Mouse (Mus musculus) urinary bladder, postnatal 10 days (tissue): Measurements from ENCODE around the gene Kdm4c.
"Not testable (repeated sequence)": the region's sequence is repeated elsewhere in the genome, so short reads cannot be mapped to it uniquely, and the experiment has no call there.

ENCODE experiments used
- DNase-seq: peaks from one replicate; pipeline ENCODE4 v3.0.0; 2022; ENCODE audit warnings: low spot score

The Kdm4c gene

GRCm38 (mm10) chr4:74242176-74242575, at the start of gene Kdm4c:
TSS of gene Kdm4c (plus strand) at chr4:74242497.
- DNase-seq: no peak

GRCm38 (mm10) chr4:74201281-74201811, 41.0 kb upstream of the Kdm4c start:
- no peak for DNase-seq

- not testable (repeated sequence) for DNase-seq
Measured at GRCm38 (mm10) chr4:74221780-74222179, 20.5 kb upstream of the Kdm4c start.

GRCm38 (mm10) chr4:74222360-74222759, 19.9 kb upstream of the Kdm4c start:
- DNase-seq: no peak

- DNase-seq: no peak
Measured at GRCm38 (mm10) chr4:74224210-74224609, 18.1 kb upstream of the Kdm4c start.

- DNase-seq: no peak
Measured at GRCm38 (mm10) chr4:74230994-74231393, 11.3 kb upstream of the Kdm4c start.

GRCm38 (mm10) chr4:74231405-74231804, 10.9 kb upstream of the Kdm4c start:
- DNase-seq: no peak

- no peak for DNase-seq
Measured at GRCm38 (mm10) chr4:74233534-74233933, 8.8 kb upstream of the Kdm4c start.

- DNase-seq: peak; percentile 83
Measured at GRCm38 (mm10) chr4:74251348-74252244, 9.3 kb downstream of the Kdm4c start.

GRCm38 (mm10) chr4:74252245-74253105, 10.2 kb downstream of the Kdm4c start:
- DNase-seq: peak; percentile 20

- DNase-seq: no peak
Measured at GRCm38 (mm10) chr4:74257882-74258281, 15.6 kb downstream of the Kdm4c start.

- DNase-seq: no peak
Measured at GRCm38 (mm10) chr4:74258538-74258937, 16.2 kb downstream of the Kdm4c start.

GRCm38 (mm10) chr4:74259331-74259730, 17.0 kb downstream of the Kdm4c start:
- no peak for DNase-seq

- no peak for DNase-seq
Measured at GRCm38 (mm10) chr4:74261879-74262278, 19.6 kb downstream of the Kdm4c start.

- DNase-seq: no peak
Measured at GRCm38 (mm10) chr4:74264428-74264955, 22.2 kb downstream of the Kdm4c start.

GRCm38 (mm10) chr4:74271180-74271579, 28.9 kb downstream of the Kdm4c start:
- no peak for DNase-seq

- DNase-seq: no peak
Measured at GRCm38 (mm10) chr4:74277486-74277885, 35.2 kb downstream of the Kdm4c start.

GRCm38 (mm10) chr4:74280170-74280569, 37.9 kb downstream of the Kdm4c start:
- no peak for DNase-seq

GRCm38 (mm10) chr4:74287851-74288250, 45.6 kb downstream of the Kdm4c start:
- DNase-seq: no peak

GRCm38 (mm10) chr4:74294726-74295125, 52.4 kb downstream of the Kdm4c start:
- no peak for DNase-seq

GRCm38 (mm10) chr4:74305315-74306105, 63.2 kb downstream of the Kdm4c start:
- no peak for DNase-seq
